Mouse (Mus musculus) layer of hippocampus, adult 9-11 months (tissue): ENCODE measurements at regions not wholly inside any gene's neighbourhood (a gene's known extent, or its start where the extent isn't known, plus 50 kb on each side); places are given as distances from the start of the nearest gene placed in this dataset.
"Not testable (repeated sequence)": the region's sequence is repeated elsewhere in the genome, so short reads cannot be mapped to it uniquely, and the experiment has no call there.

Experiments used
- DNase-seq: peaks from one replicate; pipeline ENCODE4 v3.0.0; 2022

- DNase-seq, result peak; percentile 28
Measured at GRCm38 (mm10) chr2:98263641-98264040, 398.4 kb upstream of the Gm10801 start.

- DNase-seq, result no peak
Measured at GRCm38 (mm10) chr2:98269562-98269961, 392.5 kb upstream of the Gm10801 start.

GRCm38 (mm10) chr2:98286796-98287352 lies 375.2 kb upstream of the Gm10801 start:
- DNase-seq, result peak; percentile 17

GRCm38 (mm10) chr2:98330025-98330424 lies 332.0 kb upstream of the Gm10801 start:
- DNase-seq, result not testable (repeated sequence)

GRCm38 (mm10) chr2:98354200-98354599 lies 307.8 kb upstream of the Gm10801 start:
- no peak for DNase-seq

GRCm38 (mm10) chr2:98379211-98379610 lies 282.8 kb upstream of the Gm10801 start:
- no peak for DNase-seq
